Mouse (Mus musculus): Measurements from ENCODE around the gene Cyp4v3.

Cyp4v3 gene

DNA sequence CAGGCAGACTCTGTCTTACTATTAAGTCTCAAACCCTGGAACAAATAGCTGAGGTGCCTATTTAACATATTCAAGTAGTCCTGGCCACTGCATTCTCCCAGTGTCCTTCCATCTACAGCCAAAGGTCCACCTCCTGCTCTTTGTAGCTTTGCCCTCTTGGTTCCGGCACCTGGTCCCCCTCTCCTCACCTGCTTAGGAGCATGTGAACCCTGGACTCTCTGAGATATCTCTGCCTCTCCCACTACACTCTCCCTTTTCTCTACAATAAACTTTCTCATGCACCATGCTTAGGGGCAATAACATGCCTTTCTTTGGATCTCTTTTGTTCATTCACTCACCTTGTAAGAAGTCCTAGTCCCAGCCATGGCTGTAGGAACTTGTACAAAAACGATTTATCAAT, 11.7 kb downstream of the Cyp4v3 start:
- in situ Hi-C loops (cut with MboI, MseI), result no loop called here

DNA sequence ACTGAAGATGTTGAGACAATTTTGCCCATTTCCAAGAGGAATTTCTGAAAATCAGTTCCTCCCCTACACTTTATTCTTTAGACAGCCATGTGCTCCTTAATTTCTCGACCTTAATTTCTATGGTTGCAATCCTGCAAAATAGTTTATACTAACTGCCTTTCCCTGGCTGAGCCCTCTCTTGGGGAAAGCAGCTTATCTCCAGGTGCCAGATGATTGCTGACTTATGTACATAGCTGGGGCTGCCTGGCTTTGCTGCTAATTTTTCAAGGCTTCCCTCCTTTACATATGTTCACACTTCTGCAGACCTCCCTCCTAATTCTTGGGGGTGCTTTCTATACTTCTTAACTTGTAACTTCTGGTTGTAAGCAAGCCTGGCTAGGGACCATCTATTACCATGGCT, 12.1 kb downstream of the Cyp4v3 start:
- in situ Hi-C loops (cut with MboI, MseI), result no loop called here

DNA sequence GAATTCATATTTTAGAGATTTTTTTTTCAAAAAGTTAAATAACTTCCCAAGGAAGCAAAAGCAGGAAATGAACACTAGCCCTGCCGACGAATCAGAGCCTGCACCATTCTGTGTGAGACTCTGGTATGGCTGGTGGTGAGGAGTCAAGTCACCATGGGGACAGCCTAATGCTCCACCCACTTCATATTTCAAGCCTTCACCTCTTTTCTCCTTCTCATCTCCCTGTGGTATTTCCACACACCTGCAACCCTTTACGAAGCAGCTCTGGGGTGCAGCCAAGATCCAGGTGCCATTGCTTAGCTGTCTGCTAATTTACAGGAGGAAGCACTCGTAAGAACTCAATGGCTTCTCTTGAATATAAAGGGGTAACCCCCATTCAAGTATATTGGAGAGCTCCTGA, 22.0 kb downstream of the Cyp4v3 start:
- in situ Hi-C loops (cut with MboI, MseI), result no loop called here

- in situ Hi-C loops (cut with MboI, MseI), result no loop called here
Measured at GRCm38 (mm10) chr8:45308366-45308765, 24.6 kb downstream of the Cyp4v3 start, which contains the start of gene Gm45753. Gene Gm45753 (minus strand): TSS chr8:45308466.

DNA sequence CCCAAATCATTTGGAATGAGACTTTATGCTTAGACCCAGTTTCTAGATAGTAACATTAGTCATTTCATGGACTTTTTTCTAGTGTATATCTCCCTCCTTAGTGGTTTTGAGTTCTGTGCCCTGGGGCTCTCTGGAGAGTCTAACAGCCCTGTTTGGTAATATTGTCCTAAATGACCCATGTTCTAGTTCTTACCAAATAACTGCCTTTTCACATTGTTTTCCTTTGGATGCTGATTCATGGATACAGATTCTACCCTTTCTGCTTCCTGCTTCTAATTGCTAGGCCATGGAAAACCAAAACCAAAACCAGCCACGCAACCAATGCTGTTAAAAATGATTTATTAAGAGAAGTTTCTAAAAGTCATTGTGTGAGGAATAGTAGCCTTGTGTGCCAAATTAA, 27.5 kb downstream of the Cyp4v3 start:
- in situ Hi-C loops (cut with MboI, MseI), result no loop called here

GRCm38 (mm10) chr8:45304354-45304753, 28.7 kb downstream of the Cyp4v3 start:
- in situ Hi-C loops (cut with MboI, MseI), result no loop called here

DNA sequence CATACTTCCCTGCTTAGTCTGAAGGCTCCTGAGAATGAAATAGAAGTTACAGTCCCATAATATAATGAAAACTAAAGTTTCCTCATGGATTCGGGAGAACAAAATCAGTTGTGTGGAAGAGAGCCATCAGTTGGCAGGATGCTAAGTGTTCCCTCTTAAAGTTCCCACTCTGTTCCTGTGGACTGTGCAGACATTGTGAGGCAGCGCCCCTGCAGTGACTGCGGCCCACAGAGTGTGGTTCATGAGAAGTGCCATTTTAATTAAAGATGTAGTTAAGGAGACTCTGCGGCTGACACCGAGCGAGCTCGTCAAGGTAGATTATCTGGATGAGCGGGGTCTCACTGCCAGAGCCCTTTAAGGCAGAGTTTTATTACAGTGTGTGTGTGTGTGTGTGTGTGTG, 30.6 kb downstream of the Cyp4v3 start:
- in situ Hi-C loops (cut with MboI, MseI), result no loop called here

- in situ Hi-C loops (cut with MboI, MseI), result no loop called here
Measured at GRCm38 (mm10) chr8:45295276-45295675, 37.7 kb downstream of the Cyp4v3 start.

- in situ Hi-C loops (cut with MboI, MseI), result no loop called here
Measured at GRCm38 (mm10) chr8:45294687-45295086, 38.3 kb downstream of the Cyp4v3 start, which contains the start of gene Klkb1. Gene Klkb1 (minus strand): TSS chr8:45294859.

DNA sequence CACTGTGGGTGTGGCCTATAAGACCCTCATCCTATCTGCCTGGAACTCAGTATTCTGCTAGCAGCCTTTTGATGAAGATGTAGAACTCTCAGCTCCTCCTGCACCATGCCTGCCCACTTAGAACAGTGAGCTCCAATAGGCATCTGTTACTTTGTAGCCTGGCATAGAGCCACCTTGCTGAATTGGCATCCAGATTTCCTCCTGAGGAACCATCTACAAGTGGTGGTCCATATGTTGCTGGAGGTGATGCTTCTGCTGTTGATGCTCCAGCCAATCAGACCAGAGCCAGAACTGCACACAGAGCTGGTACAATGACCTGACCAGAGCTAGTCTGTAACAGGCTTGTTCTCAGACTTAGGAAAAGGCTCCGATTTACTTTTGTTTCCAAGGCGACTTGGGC, 41.2 kb downstream of the Cyp4v3 start:
- in situ Hi-C loops (cut with MboI, MseI), result no loop called here

GRCm38 (mm10) chr8:45281630-45282029, 51.4 kb downstream of the Cyp4v3 start:
- in situ Hi-C loops (cut with MboI, MseI), result no loop called here

GRCm38 (mm10) chr8:45277453-45277852, 55.6 kb downstream of the Cyp4v3 start:
- in situ Hi-C loops (cut with MboI, MseI), result no loop called here

DNA sequence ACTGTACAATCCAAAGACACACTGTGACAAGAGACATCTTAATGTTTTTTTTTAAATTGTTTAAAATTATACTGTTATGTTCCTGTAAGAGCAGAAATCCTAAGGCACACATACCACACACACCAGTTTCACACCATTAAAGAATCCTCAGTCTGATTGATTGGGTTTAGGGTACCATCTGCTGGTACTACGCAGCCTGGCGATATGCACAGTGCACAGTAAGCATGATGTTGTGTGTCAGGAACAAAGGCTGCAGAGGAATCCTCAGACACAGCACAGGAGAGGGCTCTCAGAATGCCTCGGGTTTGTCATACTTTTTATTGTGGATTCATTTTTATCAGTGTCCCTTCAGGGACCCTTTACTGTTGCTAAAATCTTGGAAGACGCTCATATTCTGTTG, 58.7 kb downstream of the Cyp4v3 start:
- in situ Hi-C loops (cut with MboI, MseI), result no loop called here

- in situ Hi-C loops (cut with MboI, MseI), result no loop called here
Measured at GRCm38 (mm10) chr8:45269056-45269455, 64.0 kb downstream of the Cyp4v3 start.

GRCm38 (mm10) chr8:45268485-45268884, 64.5 kb downstream of the Cyp4v3 start:
- in situ Hi-C loops (cut with MboI, MseI), result no loop called here

GRCm38 (mm10) chr8:45267611-45268391, 65.2 kb downstream of the Cyp4v3 start:
- in situ Hi-C loops (cut with MboI, MseI), result no loop called here

GRCm38 (mm10) chr8:45266993-45267392, 66.0 kb downstream of the Cyp4v3 start:
- in situ Hi-C loops (cut with MboI, MseI), result no loop called here

GRCm38 (mm10) chr8:45264918-45265317, 68.1 kb downstream of the Cyp4v3 start:
- in situ Hi-C loops (cut with MboI, MseI), result no loop called here

DNA sequence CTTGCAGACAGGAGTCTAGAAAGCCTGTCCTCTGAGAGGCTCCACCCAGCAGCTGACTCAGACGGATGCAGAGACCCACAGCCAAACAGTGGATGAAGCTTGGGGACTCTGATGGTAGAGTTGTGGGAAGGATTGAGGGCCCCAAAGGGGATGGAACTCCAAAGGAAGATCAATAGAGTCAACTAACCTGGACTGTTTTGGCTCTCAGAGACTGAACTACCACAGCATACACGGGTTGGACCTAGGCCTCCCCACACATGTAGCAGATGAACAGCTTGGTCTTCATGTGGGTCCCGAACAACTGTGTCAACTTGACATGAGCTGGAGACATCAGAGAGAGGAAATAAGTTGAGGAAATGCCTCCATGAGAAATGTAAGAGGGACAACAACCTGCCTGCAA, 70.2 kb downstream of the Cyp4v3 start:
- in situ Hi-C loops (cut with MboI, MseI), result no loop called here

- in situ Hi-C loops (cut with MboI, MseI), result no loop called here
Measured at GRCm38 (mm10) chr8:45261920-45262319, 71.1 kb downstream of the Cyp4v3 start, which contains the start of gene F11. Gene F11 (minus strand): TSS chr8:45262031.

DNA sequence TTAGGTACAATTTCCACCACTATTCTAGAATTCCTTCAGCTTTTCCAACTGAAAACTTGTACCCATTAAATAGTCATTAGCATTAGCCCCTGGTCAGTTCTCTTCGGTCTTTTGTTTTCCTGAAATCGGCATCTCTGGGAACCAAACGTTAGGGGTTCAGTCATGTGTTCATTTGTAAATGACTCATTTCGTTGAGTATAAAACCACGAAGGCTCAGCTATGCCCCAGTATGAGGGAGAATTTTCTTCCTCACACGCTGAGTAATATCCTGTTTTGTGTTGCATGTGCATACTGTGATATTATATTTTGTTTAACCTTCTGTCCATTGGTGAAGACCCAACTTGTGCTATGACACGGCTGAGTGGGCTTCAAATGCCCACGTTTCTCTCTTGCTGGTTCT, 74.6 kb downstream of the Cyp4v3 start:
- in situ Hi-C loops (cut with MboI, MseI), result no loop called here

DNA sequence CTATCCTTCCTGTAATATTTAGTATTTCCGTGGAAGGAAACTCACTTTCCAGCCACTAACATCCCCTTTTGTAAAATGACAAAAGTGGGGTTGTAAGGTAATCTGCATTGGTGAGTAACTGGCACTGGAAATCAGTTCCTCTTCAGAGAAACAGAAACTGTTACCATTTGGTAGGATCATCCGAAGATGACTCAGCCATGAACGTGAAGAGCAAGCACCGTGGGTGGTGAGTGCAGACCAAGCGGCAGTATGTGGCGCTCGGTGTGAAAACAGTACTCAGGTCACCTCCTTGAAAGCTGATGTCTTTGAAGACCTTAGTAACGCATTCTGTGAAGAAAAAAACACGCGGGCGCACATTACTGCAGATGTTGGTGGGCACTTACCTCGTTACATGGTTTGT, 78.0 kb downstream of the Cyp4v3 start:
- in situ Hi-C loops (cut with MboI, MseI), result no loop called here
